11 mouse cellular contexts compared by ENCODE assay signal in the genomic region with DNA sequence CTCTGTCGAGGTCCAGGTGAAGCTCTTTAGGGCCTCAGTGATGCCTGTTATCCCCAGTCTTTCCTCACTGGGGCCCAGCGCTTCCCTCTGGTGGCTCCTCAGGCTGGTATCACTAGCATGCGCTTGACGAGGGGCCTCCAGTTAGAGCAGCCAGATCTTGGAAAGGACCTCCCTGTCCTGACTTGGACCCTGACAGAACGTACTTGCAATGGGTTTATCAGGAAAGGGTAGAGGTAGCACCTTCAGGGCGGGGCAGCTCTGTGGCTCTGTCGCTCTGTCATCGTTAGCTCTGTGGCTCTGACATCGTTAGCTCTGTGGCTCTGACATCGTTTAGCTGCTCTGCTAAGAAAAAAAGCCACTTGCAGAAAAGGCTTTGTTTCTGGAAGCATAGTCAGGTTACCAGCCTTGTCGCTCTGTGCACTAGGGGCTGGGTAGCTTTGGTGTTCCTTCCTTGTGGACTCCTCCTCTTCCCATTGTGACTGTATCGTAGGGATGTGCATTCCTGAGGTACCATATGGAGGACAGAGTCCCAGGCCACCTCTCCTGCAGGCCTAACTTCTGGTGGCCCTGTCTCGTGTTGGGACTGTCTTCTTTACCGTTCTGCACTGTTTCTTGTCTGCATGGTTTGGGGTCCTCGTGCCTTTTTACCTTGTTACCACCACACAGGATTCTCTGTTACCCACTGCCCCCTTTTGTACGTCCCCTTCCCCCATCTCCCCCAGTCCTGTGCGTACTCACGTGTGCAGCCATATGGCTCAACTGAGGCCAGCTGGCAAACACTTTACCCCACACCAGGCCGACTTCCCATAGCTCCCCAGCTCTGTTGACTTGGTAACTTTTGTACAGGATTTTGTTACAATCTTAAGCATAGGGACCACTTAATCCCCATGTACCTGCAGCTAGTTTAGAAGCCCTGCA.
DNase-seq lines count a peak whose midpoint lies in the region; ATAC-seq lines count a peak whose summit lies in the region.
"Had no signal": no experiment of that assay in that cellular context is flagged by ENCODE, and none has a peak within 500 bp of the region (broad histone marks: within the 10 kb centered on the region; RNA-seq: fewer than 3 reads in every experiment).

No protein-coding gene starts in this region.

- no peaks in the 10 kb centered on the region for H3K9me3 ChIP-seq in embryonic facial prominence, embryonic 15.5 days (replicated peaks)
- H3K9me3 ChIP-seq in hindbrain, embryonic 14.5 days (ENCODE audit: control insufficient read depth, low read length): no peaks in the 10 kb centered on the region
- no peaks in the 10 kb centered on the region for H3K9me3 ChIP-seq in midbrain, embryonic 16.5 days (replicated peaks; ENCODE audit: control insufficient read depth, low read length, poor library complexity, severe bottlenecking)

- H3K27me3 ChIP-seq in embryonic facial prominence, embryonic 15.5 days: no peaks in the 10 kb centered on the region
- H3K27me3 ChIP-seq in hindbrain, embryonic 14.5 days (ENCODE audit: control insufficient read depth, insufficient read depth, low read length): no peaks in the 10 kb centered on the region
- no peaks in the 10 kb centered on the region for H3K27me3 ChIP-seq in midbrain, embryonic 16.5 days (ENCODE audit: control insufficient read depth, insufficient read depth, low read depth, low read length)

- 52% methylated on average over 19 of the region's 19 CpGs for WGBS in embryonic facial prominence, embryonic 15.5 days
- WGBS in hindbrain, embryonic 14.5 days: 59% methylated on average over 19 of the region's 19 CpGs
- WGBS in midbrain, embryonic 16.5 days: 57% methylated on average over 19 of the region's 19 CpGs

- H3K4me2 ChIP-seq in embryonic facial prominence, embryonic 15.5 days (replicated peaks): no peak overlapping the region
- no peak overlapping the region for H3K4me2 ChIP-seq in hindbrain, embryonic 14.5 days (replicated peaks)
- H3K4me2 ChIP-seq in midbrain, embryonic 16.5 days (ENCODE audit: low read length): no peak overlapping the region

- peaks cover 7% of the 10 kb centered on the region for H3K36me3 ChIP-seq in embryonic facial prominence, embryonic 15.5 days
- peaks cover 49% of the 10 kb centered on the region for H3K36me3 ChIP-seq in hindbrain, embryonic 14.5 days (replicated peaks; ENCODE audit: control insufficient read depth, insufficient read depth)
- H3K36me3 ChIP-seq in midbrain, embryonic 16.5 days (ENCODE audit: control insufficient read depth, insufficient read depth, low read length): peaks cover 11% of the 10 kb centered on the region

- peak overlapping the region; percentile 63; the same call in 1 of the 2 replicates for H3K27ac ChIP-seq in embryonic facial prominence, embryonic 15.5 days (replicated peaks)
- H3K27ac ChIP-seq in hindbrain, embryonic 14.5 days: peak overlapping the region; percentile 64
- H3K27ac ChIP-seq in midbrain, embryonic 16.5 days (ENCODE audit: low read length): no peak overlapping the region

- no peak overlapping the region for H3K4me3 ChIP-seq in embryonic facial prominence, embryonic 15.5 days (replicated peaks)
- H3K4me3 ChIP-seq in hindbrain, embryonic 14.5 days (replicated peaks; ENCODE audit: low read length): no peak overlapping the region
- no peak overlapping the region for H3K4me3 ChIP-seq in midbrain, embryonic 16.5 days (ENCODE audit: low read depth, low read length)

- intact Hi-C loops in left cerebral cortex, postnatal 10 days (cut with DNase I): no loop called here

- DNase-seq in frontal cortex, postnatal 10 days (ENCODE audit: low spot score in 2 of 2): no peak
- no peak for DNase-seq in hindbrain, embryonic 14.5 days (ENCODE audit: low spot score)
- DNase-seq in kidney, adult 9 months: no peak
- DNase-seq in left cerebral cortex, postnatal 10 days (ENCODE audit: extremely low spot score in 1 of 2, low spot score in 2 of 2): no peak
- DNase-seq in natural killer cell, adult 2 months (ENCODE audit: low spot score in 2 of 2): no peak
- DNase-seq: heart, adult 18-20 months; liver, postnatal 0 days; right cerebral cortex, adult 18-20 months had no signal

- H3K4me1 ChIP-seq in embryonic facial prominence, embryonic 15.5 days: peaks cover 27% of the 10 kb centered on the region
- peaks cover 20% of the 10 kb centered on the region for H3K4me1 ChIP-seq in hindbrain, embryonic 14.5 days (replicated peaks; ENCODE audit: control insufficient read depth, insufficient read depth, low read length)
- peaks cover 4% of the 10 kb centered on the region for H3K4me1 ChIP-seq in midbrain, embryonic 16.5 days (ENCODE audit: control insufficient read depth, insufficient read depth, low read length)

- H3K9ac ChIP-seq in embryonic facial prominence, embryonic 15.5 days: no peak overlapping the region
- no peak overlapping the region for H3K9ac ChIP-seq in hindbrain, embryonic 14.5 days
- peak overlapping the region; percentile 13; the same call in 1 of the 2 replicates for H3K9ac ChIP-seq in midbrain, embryonic 16.5 days (ENCODE audit: low read depth, low read length)
- H3K9ac ChIP-seq: liver, postnatal 0 days had no signal

- 0 out of 2 replicates have a peak, but pooled peaks have one; percentile 13 for ATAC-seq in frontal cortex, adult (ENCODE audit: low TSS enrichment)
- no peak for ATAC-seq in embryonic facial prominence, embryonic 15.5 days (ENCODE audit: insufficient number of reproducible peaks, low FRiP score, low TSS enrichment, low read depth)
- ATAC-seq in hindbrain, embryonic 14.5 days (ENCODE audit: low FRiP score): 0 out of 2 replicates have a peak, but pooled peaks have one; percentile 55
- ATAC-seq in midbrain, embryonic 16.5 days: no peak
- ATAC-seq: liver, postnatal 0 days had no signal

Comparison
In these comparisons a context has a peak if more than half of its experiments do, and no peak if none do; other contexts are left out.
1. ATAC-seq: peak in frontal cortex, adult (single experiment) and hindbrain, embryonic 14.5 days (single experiment); none in embryonic facial prominence, embryonic 15.5 days (single experiment) and midbrain, embryonic 16.5 days (single experiment).